Mouse (Mus musculus): ENCODE data around the gene Tent5c. TPM values are rescaled to one million over a fixed set of nuclear protein-coding genes. Genes with fewer than 3 reads are reported as not detected.
A peak's percentile ranks its signal among the peaks of the same experiment; 100 is the strongest.

Tent5c gene
- polyA plus RNA-seq (2016; fragmentation: Nextera tagmentation; extraction: Ambion mirVana): 5.6 and 6.2 TPM in 2 replicates

DNA sequence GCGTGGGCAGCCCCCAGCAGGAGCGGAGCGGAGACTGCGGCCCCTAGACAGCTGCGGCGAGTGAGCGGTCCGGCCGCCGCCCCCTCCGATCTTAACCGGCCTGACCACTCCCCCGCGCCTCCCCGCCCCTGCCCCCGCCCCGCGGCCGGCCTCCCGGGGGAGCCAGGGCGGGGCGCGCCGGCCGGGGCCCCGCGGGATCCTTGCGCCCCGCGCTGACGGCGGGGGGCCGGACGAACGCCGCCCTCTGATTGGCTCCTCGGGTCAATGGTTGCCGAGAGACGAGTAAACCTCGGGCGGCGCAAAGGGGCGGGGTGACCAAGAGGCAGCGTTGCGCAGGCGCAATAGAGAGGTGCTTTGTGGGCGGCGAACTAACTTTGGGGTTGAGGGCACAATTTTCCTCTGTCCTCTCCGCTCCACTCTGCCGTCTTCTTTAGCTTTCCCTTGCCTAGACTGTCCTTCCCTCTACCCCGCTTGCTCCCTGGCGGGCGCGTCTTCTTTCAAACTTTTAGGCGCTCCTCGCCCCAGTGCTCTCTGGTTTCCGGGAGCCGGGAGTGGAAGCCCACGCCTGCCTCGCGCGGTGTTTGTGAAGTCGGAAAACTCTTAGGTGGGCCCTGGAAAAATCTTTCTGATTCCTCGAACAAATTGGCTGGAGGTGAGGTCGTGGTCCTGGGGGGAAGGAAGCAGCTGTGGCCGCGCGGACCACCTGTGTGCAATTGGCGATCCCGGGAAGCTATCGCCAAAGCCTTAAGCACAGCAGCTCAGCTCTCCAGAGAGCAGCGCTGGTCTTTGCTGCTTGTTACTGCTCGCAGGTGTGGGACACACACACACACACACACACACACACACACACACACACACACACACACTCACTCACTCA lies at the start of gene Tent5c:
Gene Tent5c (minus strand): TSS at position 192 of the 877 bp plus-strand sequence.
- H3K27ac ChIP-seq: 0 out of 2 replicates have a peak within 1 kb of the TSS, but pooled peaks have one; percentile 5
- peaks cover 49% of the 10 kb centered on the region for H3K27me3 ChIP-seq
- peak within 1 kb of the TSS; percentile 64 for H3K4me3 ChIP-seq (replicated peaks)
- H3K9me3 ChIP-seq: no peaks in the 10 kb centered on the region
- WGBS: under 1% methylated on average over 67 of the region's 73 CpGs
- ATAC-seq (ENCODE audit: low FRiP score): peak; percentile 94
- H3K9ac ChIP-seq: peak within 1 kb of the TSS; percentile 59
- no peaks in the 10 kb centered on the region for H3K36me3 ChIP-seq (replicated peaks)
- H3K4me1 ChIP-seq: peaks cover 17% of the 10 kb centered on the region
- H3K4me2 ChIP-seq: peak within 1 kb of the TSS; percentile 99

DNA sequence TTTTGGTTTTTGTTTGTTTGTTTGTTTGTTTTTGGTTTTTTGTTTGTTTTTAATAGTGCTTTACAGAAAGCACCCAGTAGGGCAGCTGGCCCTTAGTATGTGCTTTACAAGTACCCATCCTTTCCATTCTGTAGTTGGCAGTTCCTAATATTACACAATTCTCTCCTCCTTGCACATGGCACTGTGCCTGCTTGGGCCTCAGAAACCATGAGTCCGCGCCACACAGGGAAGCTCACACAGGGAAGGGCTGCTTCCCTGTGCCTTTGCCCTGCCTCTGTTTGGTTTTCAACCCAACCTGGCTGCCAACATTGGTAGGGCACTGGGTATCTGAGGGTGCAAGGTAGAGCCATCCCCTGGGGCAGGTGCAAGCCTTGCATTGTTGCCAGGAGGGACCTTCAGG lies 47.6 kb upstream of the Tent5c start:
- Histone ChIP-seq H3K4me3 (replicated peaks) (no peak overlapping the region), H3K4me1 (no peaks in the 10 kb centered on the region; the same call in 1 of the 2 replicates), H3K27me3 (no peaks in the 10 kb centered on the region), H3K27ac (no peak overlapping the region), H3K9ac (no peak overlapping the region), H3K36me3 (replicated peaks) (no peaks in the 10 kb centered on the region), H3K4me2 (no peak overlapping the region), H3K9me3 (no peaks in the 10 kb centered on the region)
- 96% methylated on average over 2 of the region's 2 CpGs for WGBS
- no peak for ATAC-seq (ENCODE audit: low FRiP score)

DNA sequence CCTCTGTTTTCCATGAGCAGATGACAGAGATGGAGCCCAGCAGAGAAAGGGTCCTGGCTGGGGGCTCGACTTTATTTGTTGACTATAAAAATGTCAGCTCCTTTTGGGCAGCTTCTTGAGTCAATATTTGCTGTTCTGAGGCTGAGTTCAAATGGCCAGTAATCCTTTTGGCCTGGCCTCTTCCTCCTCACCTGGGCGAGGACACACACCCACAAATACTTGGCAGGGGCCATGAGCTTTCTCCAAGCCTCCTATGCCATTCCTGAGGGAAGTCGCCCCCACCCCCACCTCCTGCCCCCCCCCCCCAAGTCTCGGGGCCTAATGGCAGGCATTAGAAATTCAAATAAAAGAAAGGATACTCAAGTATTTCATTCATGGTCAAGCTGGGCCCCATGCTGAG lies 46.8 kb upstream of the Tent5c start:
- Histone ChIP-seq H3K4me3 (replicated peaks) (no peak overlapping the region), H3K4me2 (no peak overlapping the region), H3K9ac (no peak overlapping the region), H3K9me3 (no peaks in the 10 kb centered on the region), H3K27me3 (no peaks in the 10 kb centered on the region), H3K36me3 (replicated peaks) (no peaks in the 10 kb centered on the region), H3K27ac (no peak overlapping the region), H3K4me1 (no peaks in the 10 kb centered on the region; the same call in 1 of the 2 replicates)
- 71% methylated on average over 4 of the region's 4 CpGs for WGBS
- ATAC-seq (ENCODE audit: low FRiP score): no peak

DNA sequence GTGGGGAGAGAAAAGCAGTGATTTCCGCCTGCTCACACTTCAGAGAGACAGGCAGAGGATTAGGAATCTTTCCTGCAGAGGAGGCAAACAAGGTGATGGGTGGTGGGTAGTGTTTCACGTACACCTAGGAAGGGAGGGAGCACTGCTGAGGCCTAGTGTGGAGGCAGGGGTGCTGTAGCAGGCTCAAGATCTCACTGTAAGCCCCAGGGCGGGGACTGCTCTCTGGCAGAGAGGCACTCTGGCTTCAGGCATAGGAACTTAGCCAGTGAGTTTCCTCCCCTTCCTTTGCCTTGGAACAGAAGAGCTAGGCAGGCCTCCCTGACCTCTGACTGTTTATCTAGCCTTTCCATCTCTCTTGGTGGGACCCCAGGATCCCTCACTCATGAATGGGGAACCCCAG lies 46.2 kb upstream of the Tent5c start:
- H3K27me3 ChIP-seq: no peaks in the 10 kb centered on the region
- no peaks in the 10 kb centered on the region for H3K9me3 ChIP-seq
- WGBS: 47% methylated on average over 3 of the region's 3 CpGs
- H3K4me2 ChIP-seq: no peak overlapping the region
- H3K27ac ChIP-seq: no peak overlapping the region
- H3K9ac ChIP-seq: no peak overlapping the region
- H3K4me1 ChIP-seq: no peaks in the 10 kb centered on the region; the same call in 1 of the 2 replicates
- no peak overlapping the region for H3K4me3 ChIP-seq (replicated peaks)
- H3K36me3 ChIP-seq (replicated peaks): no peaks in the 10 kb centered on the region
- no peak for ATAC-seq (ENCODE audit: low FRiP score)

DNA sequence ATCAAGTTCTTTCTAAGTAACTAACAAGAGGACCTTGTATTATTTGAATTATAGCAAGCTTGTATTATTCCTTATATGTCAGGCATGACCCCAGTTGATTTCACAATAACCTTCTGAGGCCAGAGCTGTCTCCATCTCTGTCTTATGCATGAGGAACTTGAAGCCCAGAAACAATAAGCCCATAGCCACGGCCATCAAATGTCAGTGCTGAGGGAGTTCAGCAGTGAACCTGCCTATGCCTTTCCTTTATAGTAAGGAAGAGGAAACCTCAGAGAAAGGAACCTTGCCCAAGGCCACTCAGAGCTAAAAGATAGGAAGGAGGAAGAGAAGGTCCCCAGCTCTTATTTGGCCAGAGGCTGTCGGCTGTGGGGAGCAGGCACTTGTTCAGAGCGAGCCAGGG lies 45.3 kb upstream of the Tent5c start:
- H3K36me3 ChIP-seq (replicated peaks): no peaks in the 10 kb centered on the region
- no peaks in the 10 kb centered on the region; the same call in 1 of the 2 replicates for H3K4me1 ChIP-seq
- H3K9ac ChIP-seq: no peak overlapping the region
- 80% methylated on average over 3 of the region's 3 CpGs for WGBS
- H3K4me2 ChIP-seq: no peak overlapping the region
- no peaks in the 10 kb centered on the region for H3K27me3 ChIP-seq
- H3K9me3 ChIP-seq: no peaks in the 10 kb centered on the region
- ATAC-seq (ENCODE audit: low FRiP score): no peak
- no peak overlapping the region for H3K27ac ChIP-seq
- no peak overlapping the region for H3K4me3 ChIP-seq (replicated peaks)

DNA sequence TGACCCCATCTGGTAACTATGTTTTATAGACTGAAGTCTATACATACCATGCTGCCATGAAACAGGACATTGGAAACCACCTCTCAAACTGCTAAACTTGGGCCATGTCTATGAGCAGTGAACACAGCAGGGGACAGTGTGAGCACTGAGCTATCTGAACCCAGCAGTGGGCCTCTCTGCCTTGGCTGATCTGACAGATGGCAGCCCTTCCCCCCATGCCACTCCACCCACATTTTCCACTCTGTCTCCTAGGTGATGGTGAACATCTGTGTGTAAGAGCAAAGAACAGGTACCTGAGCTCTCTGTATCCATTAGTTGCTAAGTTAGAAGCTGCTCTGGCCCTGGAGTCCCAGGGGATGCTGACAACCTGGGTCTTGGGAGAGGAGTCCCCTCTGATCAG lies 44.3 kb upstream of the Tent5c start:
- Histone ChIP-seq H3K4me1 (no peaks in the 10 kb centered on the region; the same call in 1 of the 2 replicates), H3K27me3 (no peaks in the 10 kb centered on the region), H3K9ac (no peak overlapping the region), H3K9me3 (no peaks in the 10 kb centered on the region), H3K4me3 (replicated peaks) (no peak overlapping the region), H3K36me3 (replicated peaks) (no peaks in the 10 kb centered on the region), H3K4me2 (no peak overlapping the region), H3K27ac (no peak overlapping the region)
- ATAC-seq (ENCODE audit: low FRiP score): no peak

DNA sequence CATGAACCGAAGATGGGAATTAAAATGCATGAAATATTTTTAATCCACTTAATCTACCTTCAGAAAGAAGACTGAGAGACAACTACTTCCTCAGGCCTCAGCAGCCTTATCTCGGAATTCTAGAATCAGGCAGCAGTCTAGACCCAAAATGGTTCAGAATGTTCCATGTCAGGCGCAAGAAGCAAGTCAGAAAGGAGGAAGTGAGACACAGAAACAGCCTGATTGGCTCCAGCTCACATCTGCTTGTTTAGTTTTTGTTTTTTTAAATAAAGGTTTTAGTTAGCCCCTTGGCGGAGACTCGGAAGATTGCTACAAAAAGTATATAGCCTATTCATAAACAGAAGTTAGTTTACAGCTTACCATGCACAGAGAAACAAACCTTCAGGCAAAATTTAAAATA lies 41.8 kb upstream of the Tent5c start:
- no peak for ATAC-seq (ENCODE audit: low FRiP score)
- H3K9ac ChIP-seq: no peak overlapping the region
- no peaks in the 10 kb centered on the region for H3K27me3 ChIP-seq
- WGBS: 94% methylated on average over 5 of the region's 5 CpGs
- no peak overlapping the region for H3K27ac ChIP-seq
- H3K4me2 ChIP-seq: no peak overlapping the region
- no peak overlapping the region for H3K4me3 ChIP-seq (replicated peaks)
- no peaks in the 10 kb centered on the region for H3K36me3 ChIP-seq (replicated peaks)
- H3K4me1 ChIP-seq: no peaks in the 10 kb centered on the region; the same call in 1 of the 2 replicates
- H3K9me3 ChIP-seq: no peaks in the 10 kb centered on the region

DNA sequence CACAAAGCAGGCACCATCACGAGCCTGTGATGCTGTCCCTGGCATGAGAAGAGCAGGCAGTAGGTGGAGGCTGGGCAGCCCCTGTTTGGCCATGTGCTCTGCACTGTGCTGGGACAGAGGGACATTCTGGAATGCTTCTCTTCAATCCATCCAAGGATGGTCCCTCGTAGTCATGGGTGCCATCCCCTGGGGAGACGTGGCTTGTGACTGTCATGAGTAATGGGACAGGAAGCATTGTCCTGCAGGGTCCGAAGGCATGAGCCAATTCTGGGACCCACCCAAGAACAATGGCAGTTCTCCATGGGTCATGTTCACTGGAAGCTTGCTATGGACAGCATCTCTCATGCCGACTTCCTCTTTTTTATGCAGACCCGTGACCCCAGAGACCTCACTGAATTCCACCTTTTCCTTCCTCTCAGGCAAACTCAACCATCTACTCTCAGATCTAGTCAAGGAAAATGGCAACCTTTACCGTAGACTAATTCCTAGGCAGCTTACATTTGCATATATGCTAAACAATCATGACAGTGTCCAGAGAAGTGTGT lies 41.2 kb upstream of the Tent5c start:
- WGBS: 93% methylated on average over 7 of the region's 7 CpGs

DNA sequence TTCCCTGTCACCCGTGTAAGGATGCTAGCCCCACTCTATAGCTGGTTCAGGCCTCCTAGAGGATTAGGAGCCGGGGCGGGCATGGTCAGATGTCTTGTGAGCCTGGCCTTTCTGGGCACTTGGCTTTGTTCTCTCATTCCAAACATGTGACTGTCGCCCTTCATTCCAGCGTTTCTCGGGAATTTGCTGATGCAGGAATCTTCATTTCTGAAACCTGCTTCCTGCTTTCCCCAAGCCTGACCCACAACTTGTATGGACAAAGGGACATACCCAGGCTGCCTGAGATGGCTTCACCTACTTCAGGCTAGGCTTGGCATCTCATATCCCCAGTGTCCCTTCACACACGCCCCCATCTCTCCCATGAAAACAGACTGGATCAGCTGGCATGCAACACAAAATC lies 33.5 kb upstream of the Tent5c start:
- H3K4me2 ChIP-seq: no peak overlapping the region
- no peaks in the 10 kb centered on the region for H3K36me3 ChIP-seq (replicated peaks)
- ATAC-seq (ENCODE audit: low FRiP score): no peak
- no peak overlapping the region for H3K4me3 ChIP-seq (replicated peaks)
- H3K4me1 ChIP-seq: no peaks in the 10 kb centered on the region
- no peak overlapping the region for H3K9ac ChIP-seq
- no peaks in the 10 kb centered on the region for H3K9me3 ChIP-seq
- H3K27ac ChIP-seq: no peak overlapping the region
- WGBS: 81% methylated on average over 7 of the region's 7 CpGs
- H3K27me3 ChIP-seq: no peaks in the 10 kb centered on the region

More for the DNA sequence above, 41.2 kb upstream of the Tent5c start:
- H3K4me2 ChIP-seq: no peak overlapping the region
- no peak overlapping the region for H3K4me3 ChIP-seq (replicated peaks)
- no peaks in the 10 kb centered on the region for H3K27me3 ChIP-seq
- no peak overlapping the region for H3K27ac ChIP-seq
- no peaks in the 10 kb centered on the region; the same call in 1 of the 2 replicates for H3K4me1 ChIP-seq
- H3K9me3 ChIP-seq: no peaks in the 10 kb centered on the region
- H3K36me3 ChIP-seq (replicated peaks): no peaks in the 10 kb centered on the region
- no peak for ATAC-seq (ENCODE audit: low FRiP score)
- H3K9ac ChIP-seq: no peak overlapping the region

DNA sequence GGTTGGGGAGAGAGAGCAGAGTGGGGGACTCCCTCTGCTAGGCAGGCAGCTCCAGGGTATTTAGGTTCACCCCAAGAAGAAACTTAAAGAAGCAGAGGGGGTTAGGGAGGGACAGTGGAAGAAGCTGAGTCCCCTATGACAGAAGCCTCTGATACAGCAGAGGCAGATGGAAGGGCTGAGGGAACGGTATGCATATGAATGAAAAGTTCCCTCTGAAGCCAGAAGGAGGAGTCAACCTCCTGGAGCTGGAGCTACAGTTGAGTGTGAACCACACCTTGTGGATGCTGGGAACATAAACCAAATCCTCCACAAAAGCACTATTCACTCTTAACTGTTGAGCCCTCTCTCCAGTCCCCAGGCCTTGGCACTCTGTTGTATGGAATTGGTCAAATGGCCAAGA lies 32.5 kb upstream of the Tent5c start:
- no peak overlapping the region for H3K4me2 ChIP-seq
- H3K36me3 ChIP-seq (replicated peaks): no peaks in the 10 kb centered on the region
- WGBS: 63% methylated on average over 1 of the region's 1 CpGs
- no peak overlapping the region for H3K27ac ChIP-seq
- H3K27me3 ChIP-seq: no peaks in the 10 kb centered on the region
- no peaks in the 10 kb centered on the region for H3K9me3 ChIP-seq
- no peak overlapping the region for H3K4me3 ChIP-seq (replicated peaks)
- H3K9ac ChIP-seq: no peak overlapping the region
- H3K4me1 ChIP-seq: no peaks in the 10 kb centered on the region
- no peak for ATAC-seq (ENCODE audit: low FRiP score)

DNA sequence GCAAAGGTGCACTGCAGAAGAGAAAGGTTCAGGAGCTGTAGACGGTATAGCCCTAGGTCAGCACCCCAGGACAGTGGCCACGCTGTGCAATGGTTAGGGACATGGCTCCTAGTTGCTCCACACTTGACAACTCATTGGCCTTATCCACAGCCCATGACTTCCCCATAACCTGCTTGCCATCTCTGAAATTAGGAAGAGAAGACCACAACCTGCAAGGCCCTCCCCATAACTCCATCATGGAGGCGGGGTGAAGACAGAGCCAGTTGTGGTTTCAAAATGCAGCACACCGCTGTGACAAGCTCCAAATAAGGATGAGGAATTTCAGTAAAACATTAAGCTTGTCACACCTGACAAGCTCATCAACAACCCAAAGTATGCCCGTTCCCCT lies 26.6 kb upstream of the Tent5c start:
- Histone ChIP-seq H3K27ac (no peak overlapping the region), H3K4me3 (replicated peaks) (no peak overlapping the region), H3K36me3 (replicated peaks) (no peaks in the 10 kb centered on the region), H3K27me3 (no peaks in the 10 kb centered on the region), H3K4me2 (no peak overlapping the region), H3K9ac (no peak overlapping the region), H3K4me1 (no peaks in the 10 kb centered on the region), H3K9me3 (no peaks in the 10 kb centered on the region)
- 92% methylated on average over 5 of the region's 5 CpGs for WGBS
- no peak for ATAC-seq (ENCODE audit: low FRiP score)

DNA sequence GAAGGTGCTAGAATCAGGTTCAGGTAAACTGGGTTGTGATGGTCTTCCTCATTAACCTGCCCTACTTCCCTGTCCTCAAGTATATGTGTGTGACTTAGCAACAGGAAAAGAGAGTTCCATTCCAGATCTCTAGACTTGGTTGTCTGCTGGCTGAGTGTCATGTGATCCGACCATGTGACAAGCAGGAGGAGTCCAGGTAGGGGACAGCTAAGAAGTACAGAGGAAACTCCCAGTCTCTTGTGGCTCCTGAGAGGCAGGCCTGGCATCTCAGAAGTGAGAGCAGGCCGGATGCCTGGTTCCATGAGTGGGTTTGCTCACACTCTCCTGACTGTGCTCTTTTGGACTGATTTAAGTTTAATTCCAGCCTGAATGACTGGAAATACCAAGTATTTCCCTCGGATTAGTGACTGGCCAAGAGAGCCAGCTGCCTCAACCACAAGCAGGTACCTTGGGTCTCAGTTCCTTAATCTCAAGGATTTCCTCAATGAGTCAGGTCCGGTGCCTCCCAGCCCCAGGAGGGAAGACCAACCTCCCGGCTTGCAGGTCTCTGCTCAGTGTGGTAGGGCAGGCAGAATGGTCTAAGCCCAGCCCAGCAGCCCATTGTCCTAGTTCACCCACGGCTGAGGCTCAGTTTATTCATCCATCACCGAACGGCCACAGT lies 26.1 kb upstream of the Tent5c start:
- H3K4me3 ChIP-seq (replicated peaks): no peak overlapping the region
- no peaks in the 10 kb centered on the region for H3K27me3 ChIP-seq
- H3K9me3 ChIP-seq: no peaks in the 10 kb centered on the region
- H3K9ac ChIP-seq: no peak overlapping the region
- H3K4me2 ChIP-seq: no peak overlapping the region
- no peak overlapping the region for H3K27ac ChIP-seq
- ATAC-seq (ENCODE audit: low FRiP score): no peak
- no peaks in the 10 kb centered on the region for H3K4me1 ChIP-seq
- 64% methylated on average over 8 of the region's 8 CpGs for WGBS
- no peaks in the 10 kb centered on the region for H3K36me3 ChIP-seq (replicated peaks)
